Mouse (Mus musculus): ENCODE data around the gene Trmt10b.
A peak's percentile ranks its signal among the peaks of the same experiment; 100 is the strongest.

- TF ChIP-seq CTCF (IDR thresholded peaks at IDR 0.05; ENCODE audit: low read depth) (peak; percentile 71), EP300 (IDR thresholded peaks at IDR 0.05; ENCODE audit: low read depth) (no peak)
These were observed 10.6 kb upstream of the Trmt10b start for GRCm38 (mm10) chr4:45286318-45286717.
